Mouse (Mus musculus): ENCODE measurements around the gene Slc29a4.

The Slc29a4 gene

DNA sequence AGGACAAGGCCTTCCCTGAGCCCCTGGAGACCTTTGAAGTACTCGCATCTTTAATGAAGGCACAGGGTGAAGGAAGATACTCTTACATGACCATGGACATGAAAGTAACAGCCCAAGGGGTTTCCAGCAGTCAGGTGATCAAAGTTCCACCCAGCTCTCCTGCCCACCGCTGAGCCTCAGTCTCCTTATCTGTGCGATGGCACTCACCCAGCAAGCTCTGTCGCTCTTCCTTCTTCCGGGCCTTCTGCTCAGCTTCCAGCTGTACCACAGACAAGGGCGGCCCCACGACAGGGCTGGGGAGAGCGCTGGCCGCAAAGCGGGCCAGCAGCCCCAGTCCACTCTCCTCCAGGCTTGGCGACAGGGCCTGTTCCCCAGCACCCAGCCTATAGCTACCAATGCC lies 57.9 kb downstream of the Slc29a4 start:
- DNase-seq = no peak

- DNase-seq = peak; percentile 27
These were observed 59.9 kb downstream of the Slc29a4 start for GRCm38 (mm10) chr5:142752241-142752640.

- DNase-seq = no peak
These were observed 67.5 kb downstream of the Slc29a4 start for GRCm38 (mm10) chr5:142759786-142760185.

DNA sequence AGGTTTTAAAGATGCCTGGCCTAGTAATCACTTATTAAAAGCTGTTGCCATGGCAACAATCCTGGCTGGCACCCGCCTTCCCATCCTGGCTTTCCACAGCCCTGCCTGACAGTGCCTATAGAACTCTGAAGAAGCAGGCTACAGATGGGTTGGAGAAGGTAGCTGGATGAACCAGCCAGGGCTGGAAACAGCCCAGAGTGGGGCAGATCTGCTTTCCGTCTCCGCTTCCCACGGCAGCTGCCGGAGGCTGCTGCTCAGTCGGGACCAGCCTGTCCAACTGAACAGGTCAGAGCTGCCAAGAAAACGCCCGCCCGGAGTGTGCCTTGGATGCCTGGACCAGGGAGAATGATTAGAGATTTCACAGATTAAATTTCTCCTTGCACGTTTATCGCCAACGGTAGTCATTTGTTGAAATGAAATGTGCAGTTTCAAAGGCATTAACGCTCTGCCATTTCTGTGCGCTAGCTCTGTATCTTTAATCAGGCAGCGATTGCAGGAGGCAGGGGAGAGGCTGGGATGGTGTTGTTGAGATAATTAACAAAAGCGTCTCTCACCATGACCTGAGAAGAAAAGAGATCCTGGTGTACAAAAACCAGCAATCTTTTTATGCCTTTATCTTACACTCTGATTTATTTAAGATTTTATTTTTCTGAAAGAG lies 69.1 kb downstream of the Slc29a4 start:
- DNase-seq = no peak

- DNase-seq = no peak
These were observed 69.9 kb downstream of the Slc29a4 start for GRCm38 (mm10) chr5:142762082-142762807.

- no peak for DNase-seq
These were observed 72.0 kb downstream of the Slc29a4 start for GRCm38 (mm10) chr5:142764306-142764705.

DNA sequence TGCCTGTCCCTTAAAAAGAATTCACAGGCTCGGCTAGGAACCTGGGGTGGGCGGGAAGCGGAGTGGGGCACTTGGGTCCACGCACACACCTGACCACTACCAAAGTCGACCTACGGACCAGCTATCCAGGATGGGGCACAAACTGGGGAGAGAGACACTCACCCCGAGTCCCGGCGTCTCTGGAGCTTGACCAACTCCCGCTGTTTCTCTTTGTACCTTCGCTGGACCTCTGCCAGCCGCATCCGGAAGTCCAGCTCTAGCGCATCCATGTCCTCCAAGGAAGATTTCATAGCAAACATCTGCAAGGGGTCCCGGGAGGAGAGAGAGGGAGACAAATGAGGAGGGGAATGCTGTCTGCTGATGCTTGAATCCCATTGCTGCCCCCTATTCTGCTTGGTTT lies 72.6 kb downstream of the Slc29a4 start:
- no peak for DNase-seq

DNA sequence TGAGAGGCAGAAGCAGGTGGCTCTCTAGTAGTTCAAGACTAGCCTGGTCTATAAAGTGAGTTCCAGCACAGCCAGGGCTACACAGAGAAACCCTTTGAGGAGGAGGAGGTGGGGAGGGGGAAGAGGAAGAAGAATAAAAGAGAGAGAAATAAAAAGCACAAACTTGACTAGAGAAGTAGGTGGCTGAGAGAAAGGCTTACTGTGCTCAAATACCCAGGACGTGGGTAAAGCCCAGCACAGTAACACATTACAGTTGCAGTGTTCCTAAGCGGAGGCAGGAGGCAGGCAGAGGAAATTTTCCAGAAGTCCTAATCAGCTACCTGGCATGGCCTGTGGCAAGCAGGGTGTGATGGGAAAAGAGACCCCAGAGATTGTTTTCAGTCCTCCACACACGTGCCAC lies 74.4 kb downstream of the Slc29a4 start:
- no peak for DNase-seq

GRCm38 (mm10) chr5:142767937-142768336 lies 75.6 kb downstream of the Slc29a4 start:
- peak; percentile 79 for DNase-seq

- no peak for DNase-seq
These were observed 76.3 kb downstream of the Slc29a4 start for GRCm38 (mm10) chr5:142768352-142769267.

- no peak for DNase-seq
These were observed 77.3 kb downstream of the Slc29a4 start for GRCm38 (mm10) chr5:142769641-142770040.

- DNase-seq = no peak
These were observed 78.7 kb downstream of the Slc29a4 start for GRCm38 (mm10) chr5:142771034-142771433.

DNA sequence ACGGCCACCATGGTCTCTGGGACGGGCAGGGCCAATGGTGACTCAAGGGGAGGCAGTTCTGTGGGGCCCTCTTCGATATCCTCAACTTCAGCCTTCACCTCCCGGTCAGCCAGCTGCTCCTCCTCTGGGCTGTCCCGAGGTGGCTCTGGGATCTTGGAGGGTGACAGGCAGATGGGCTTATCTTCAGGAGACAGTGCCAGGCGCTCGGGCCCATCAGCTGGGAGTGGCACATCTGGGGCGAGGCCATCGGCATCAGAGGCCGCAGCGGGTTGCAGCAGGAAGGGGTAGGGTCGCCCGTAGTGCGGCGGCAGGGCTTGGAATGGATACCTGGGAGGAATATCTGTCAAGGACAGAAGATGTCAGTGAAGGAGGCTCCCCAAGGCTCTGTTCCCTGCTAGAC lies 79.7 kb downstream of the Slc29a4 start:
- DNase-seq = no peak

Data from embryo, embryonic 11 days (tissue).